Mouse (Mus musculus): ENCODE data around the gene Olfr561. TPM values are rescaled to one million over a fixed set of nuclear protein-coding genes. Genes with fewer than 3 reads are reported as not detected.

Gene Olfr561
- not detected for polyA plus RNA-seq (2017; shearing (Covaris generic))

DNA sequence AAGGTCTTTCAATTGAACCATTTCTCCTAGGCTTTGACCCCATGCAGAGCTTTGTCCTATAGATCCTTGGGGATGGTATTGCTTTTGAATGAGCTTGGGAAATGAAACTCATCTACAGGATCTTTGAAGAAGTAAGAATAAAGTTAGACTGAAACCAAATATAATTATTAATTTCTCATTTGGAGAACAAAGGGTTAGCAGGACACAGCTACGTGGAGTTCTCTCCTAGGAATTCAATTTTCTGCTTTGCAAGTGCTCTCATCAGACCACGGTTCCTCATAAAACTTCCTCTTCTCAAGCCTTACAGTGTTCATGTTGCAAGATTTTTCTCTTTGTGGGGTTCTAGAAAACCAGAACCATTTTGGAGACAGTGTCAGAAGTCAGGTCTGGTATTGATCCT, at the start of gene Olfr561:
Gene Olfr561, plus strand, starts transcription at position 301 of the 400 bp plus-strand sequence.

DNA sequence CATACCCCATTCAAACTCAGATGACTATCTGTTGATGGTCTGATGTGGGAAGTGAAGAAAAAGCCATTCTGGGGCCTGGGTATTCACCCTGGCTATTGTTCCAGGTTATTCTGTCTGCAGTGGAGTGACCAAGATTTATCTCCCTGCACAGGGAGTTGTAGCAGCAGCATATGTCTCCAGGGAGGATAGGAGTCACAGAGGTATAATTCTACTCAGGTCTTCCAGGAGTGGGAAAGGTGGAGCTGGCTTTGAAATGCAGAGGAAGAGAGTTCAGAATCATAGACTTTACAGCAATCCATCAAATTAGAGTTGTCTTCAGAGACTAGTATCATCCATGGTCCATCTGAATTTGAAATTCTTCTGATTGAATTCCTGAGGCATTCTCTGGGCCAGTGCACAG, 43.6 kb upstream of the Olfr561 start, which contains the start of gene Olfr559:
Gene Olfr559, minus strand, starts transcription at position 101 of the 400 bp plus-strand sequence.

DNA sequence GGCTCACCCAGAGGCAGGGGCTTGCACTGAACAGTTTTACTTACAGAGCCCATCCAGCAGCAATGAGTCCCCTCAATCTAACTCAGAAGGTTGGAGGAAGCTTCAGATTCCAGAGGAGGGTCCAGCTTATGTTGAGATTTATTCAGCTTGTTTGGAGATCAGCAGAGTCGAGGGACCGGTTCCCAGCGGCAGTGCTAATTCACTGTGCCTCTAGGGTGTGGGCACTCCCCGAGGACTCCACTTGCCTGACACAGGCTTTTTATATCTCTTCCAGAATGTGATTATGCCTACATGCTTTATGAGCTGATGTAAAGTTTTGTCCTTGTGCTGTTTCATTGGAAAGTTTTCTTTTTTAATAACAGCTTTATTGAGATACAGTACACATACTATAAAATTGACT, 11.8 kb upstream of the Olfr561 start, which contains the start of the genes Olfr560 and Olfr78:
Gene Olfr560, minus strand, starts transcription at position 101 of the 400 bp plus-strand sequence.
Gene Olfr78, minus strand, starts transcription at position 206 of the 400 bp plus-strand sequence.

DNA sequence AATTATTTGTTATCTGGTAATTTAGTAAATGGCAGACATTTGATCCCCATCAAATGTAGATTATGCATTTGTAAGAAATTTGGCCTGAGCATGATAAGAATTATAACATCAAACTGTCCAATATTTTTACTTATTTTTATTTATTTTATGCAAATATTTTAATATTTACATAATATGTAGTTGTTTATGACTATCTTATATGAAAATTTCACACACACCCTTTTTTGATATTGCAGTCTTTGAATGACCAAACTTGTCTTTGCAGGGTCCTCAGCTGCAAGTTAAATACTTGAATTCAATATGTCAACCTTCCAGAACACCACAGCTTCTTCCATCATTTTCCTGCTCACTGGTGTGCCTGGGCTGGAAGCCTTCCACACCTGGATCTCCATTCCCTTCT, 32.2 kb downstream of the Olfr561 start, which contains the start of gene Olfr564:
Gene Olfr564, plus strand, starts transcription at position 301 of the 400 bp plus-strand sequence.

Other genes with a start within 250 kb of the Olfr561 start
- gene Olfr547, start 236.5 kb upstream of the Olfr561 start, polyA plus RNA-seq (2017; shearing (Covaris generic)): not detected
- not detected for gene Olfr548-ps1, start 230.3 kb upstream of the Olfr561 start, polyA plus RNA-seq (2017; shearing (Covaris generic))
- gene Olfr549, start 221.4 kb upstream of the Olfr561 start, polyA plus RNA-seq (2017; shearing (Covaris generic)): not detected
- gene Trim21, start 205.7 kb upstream of the Olfr561 start, polyA plus RNA-seq (2017; shearing (Covaris generic)): 107 TPM
- gene Olfr550, start 199.8 kb upstream of the Olfr561 start, polyA plus RNA-seq (2017; shearing (Covaris generic)): not detected
- gene Olfr551, start 179.3 kb upstream of the Olfr561 start, polyA plus RNA-seq (2017; shearing (Covaris generic)): not detected
- not detected for gene Olfr552, start 173.5 kb upstream of the Olfr561 start, polyA plus RNA-seq (2017; shearing (Covaris generic))
- not detected for gene Olfr553, start 153.0 kb upstream of the Olfr561 start, polyA plus RNA-seq (2017; shearing (Covaris generic))
- gene Olfr554, start 132.8 kb upstream of the Olfr561 start, polyA plus RNA-seq (2017; shearing (Covaris generic)): not detected
- not detected for gene Olfr555, start 112.4 kb upstream of the Olfr561 start, polyA plus RNA-seq (2017; shearing (Covaris generic))
- 0.10 TPM for gene Olfr556, start 106.3 kb upstream of the Olfr561 start, polyA plus RNA-seq (2017; shearing (Covaris generic))
- 14.5 TPM for gene Trim68, start 83.9 kb upstream of the Olfr561 start, polyA plus RNA-seq (2017; shearing (Covaris generic))
- gene Olfr557, start 75.3 kb upstream of the Olfr561 start, polyA plus RNA-seq (2017; shearing (Covaris generic)): not detected
- not detected for gene Olfr558, start 69.0 kb upstream of the Olfr561 start, polyA plus RNA-seq (2017; shearing (Covaris generic))
- not detected for gene Olfr33, start 52.2 kb upstream of the Olfr561 start, polyA plus RNA-seq (2017; shearing (Covaris generic))
- gene Olfr559, start 43.7 kb upstream of the Olfr561 start, polyA plus RNA-seq (2017; shearing (Covaris generic)): not detected
- not detected for gene Olfr560, start 11.9 kb upstream of the Olfr561 start, polyA plus RNA-seq (2017; shearing (Covaris generic))
- gene Olfr78, start 11.8 kb upstream of the Olfr561 start, polyA plus RNA-seq (2017; shearing (Covaris generic)): not detected
- gene Olfr564, start 32.3 kb downstream of the Olfr561 start, polyA plus RNA-seq (2017; shearing (Covaris generic)): not detected
- gene Olfr566, start 87.5 kb downstream of the Olfr561 start, polyA plus RNA-seq (2017; shearing (Covaris generic)): not detected
- gene Olfr568, start 105.9 kb downstream of the Olfr561 start, polyA plus RNA-seq (2017; shearing (Covaris generic)): not detected
- gene Olfr569, start 119.7 kb downstream of the Olfr561 start, polyA plus RNA-seq (2017; shearing (Covaris generic)): not detected
- gene Olfr570, start 123.4 kb downstream of the Olfr561 start, polyA plus RNA-seq (2017; shearing (Covaris generic)): not detected
- gene Olfr571, start 146.3 kb downstream of the Olfr561 start, polyA plus RNA-seq (2017; shearing (Covaris generic)): not detected
- gene Olfr572, start 153.2 kb downstream of the Olfr561 start, polyA plus RNA-seq (2017; shearing (Covaris generic)): not detected
- gene Olfr573-ps1, start 171.4 kb downstream of the Olfr561 start, polyA plus RNA-seq (2017; shearing (Covaris generic)): not detected
- not detected for gene Olfr574, start 177.2 kb downstream of the Olfr561 start, polyA plus RNA-seq (2017; shearing (Covaris generic))
- not detected for gene Olfr575, start 187.6 kb downstream of the Olfr561 start, polyA plus RNA-seq (2017; shearing (Covaris generic))
- not detected for gene Olfr576, start 191.4 kb downstream of the Olfr561 start, polyA plus RNA-seq (2017; shearing (Covaris generic))
- gene Olfr577, start 204.7 kb downstream of the Olfr561 start, polyA plus RNA-seq (2017; shearing (Covaris generic)): not detected
- gene Olfr578, start 218.1 kb downstream of the Olfr561 start, polyA plus RNA-seq (2017; shearing (Covaris generic)): not detected

All from CD4-positive, CD25-positive, alpha-beta regulatory T cell, adult 9 weeks (primary cell).